Mouse (Mus musculus): Measurements from ENCODE around the gene Scel. TPM values are rescaled to one million over a fixed set of nuclear protein-coding genes. Genes with fewer than 3 reads are reported as not detected.

Gene Scel
- polyA plus RNA-seq, 1 experiment = not detected

GRCm38 (mm10) chr14:103535511-103536024 lies 22.4 kb downstream of the Scel start:
- no peak for TF ChIP-seq POLR2A (IDR thresholded peaks at IDR 0.05; ENCODE audit: insufficient read depth, low read depth, low read length)
- no peak overlapping the region for H3K27ac ChIP-seq (ENCODE audit: insufficient read depth, low read depth, low read length)
- WGBS = 89% methylated on average over 8 of the region's 8 CpGs

GRCm38 (mm10) chr14:103536334-103536733 lies 23.2 kb downstream of the Scel start:
- Histone ChIP-seq H3K4me1 (ENCODE audit: control insufficient read depth, insufficient read depth, low read length) (no peaks in the 10 kb centered on the region), H3K4me3 (ENCODE audit: insufficient read depth, low read depth, low read length) (no peak overlapping the region), H3K27ac (ENCODE audit: insufficient read depth, low read depth, low read length) (no peak overlapping the region)
- 53% methylated on average over 10 of the region's 10 CpGs for WGBS
- TF ChIP-seq POLR2A (IDR thresholded peaks at IDR 0.05; ENCODE audit: insufficient read depth, low read depth, low read length) (no peak), CTCF (IDR thresholded peaks at IDR 0.05; ENCODE audit: insufficient read depth, low read depth, low read length) (no peak)

More at GRCm38 (mm10) chr14:103535511-103536024, 22.4 kb downstream of the Scel start:
- H3K4me1 ChIP-seq (ENCODE audit: control insufficient read depth, insufficient read depth, low read length) = no peaks in the 10 kb centered on the region
- H3K4me3 ChIP-seq (ENCODE audit: insufficient read depth, low read depth, low read length) = no peak overlapping the region

- no peaks in the 10 kb centered on the region for H3K4me1 ChIP-seq (ENCODE audit: control insufficient read depth, insufficient read depth, low read length)
- no peak overlapping the region for H3K27ac ChIP-seq (ENCODE audit: insufficient read depth, low read depth, low read length)
- WGBS = 11% methylated on average over 13 of the region's 13 CpGs
- no peak overlapping the region for H3K4me3 ChIP-seq (ENCODE audit: insufficient read depth, low read depth, low read length)
- TF ChIP-seq POLR2A (IDR thresholded peaks at IDR 0.05; ENCODE audit: insufficient read depth, low read depth, low read length) = no peak
- TF ChIP-seq CTCF (IDR thresholded peaks at IDR 0.05; ENCODE audit: insufficient read depth, low read depth, low read length) = no peak
Measured at GRCm38 (mm10) chr14:103537355-103538056, 24.4 kb downstream of the Scel start.

- no peak for TF ChIP-seq CTCF (IDR thresholded peaks at IDR 0.05; ENCODE audit: insufficient read depth, low read depth, low read length)
- TF ChIP-seq POLR2A (IDR thresholded peaks at IDR 0.05; ENCODE audit: insufficient read depth, low read depth, low read length) = no peak
- Histone ChIP-seq H3K4me1 (ENCODE audit: control insufficient read depth, insufficient read depth, low read length) (no peaks in the 10 kb centered on the region), H3K27ac (ENCODE audit: insufficient read depth, low read depth, low read length) (no peak overlapping the region), H3K4me3 (ENCODE audit: insufficient read depth, low read depth, low read length) (no peak overlapping the region)
- WGBS = 74% methylated on average over 4 of the region's 4 CpGs
Measured at GRCm38 (mm10) chr14:103539796-103540195, 26.7 kb downstream of the Scel start.

GRCm38 (mm10) chr14:103541679-103542078 lies 28.5 kb downstream of the Scel start:
- Histone ChIP-seq H3K27ac (ENCODE audit: insufficient read depth, low read depth, low read length) (no peak overlapping the region), H3K4me1 (ENCODE audit: control insufficient read depth, insufficient read depth, low read length) (peaks cover 3% of the 10 kb centered on the region; the same call in 1 of the 2 replicates), H3K4me3 (ENCODE audit: insufficient read depth, low read depth, low read length) (no peak overlapping the region)
- TF ChIP-seq CTCF (IDR thresholded peaks at IDR 0.05; ENCODE audit: insufficient read depth, low read depth, low read length) = no peak
- TF ChIP-seq POLR2A (IDR thresholded peaks at IDR 0.05; ENCODE audit: insufficient read depth, low read depth, low read length) = no peak
- 72% methylated on average over 5 of the region's 5 CpGs for WGBS

GRCm38 (mm10) chr14:103543304-103544079 lies 30.4 kb downstream of the Scel start:
- TF ChIP-seq POLR2A (IDR thresholded peaks at IDR 0.05; ENCODE audit: insufficient read depth, low read depth, low read length) (no peak), CTCF (IDR thresholded peaks at IDR 0.05; ENCODE audit: insufficient read depth, low read depth, low read length) (no peak)
- no peak overlapping the region for H3K4me3 ChIP-seq (ENCODE audit: insufficient read depth, low read depth, low read length)
- H3K27ac ChIP-seq (ENCODE audit: insufficient read depth, low read depth, low read length) = no peak overlapping the region
- 62% methylated on average over 4 of the region's 4 CpGs for WGBS
- H3K4me1 ChIP-seq (ENCODE audit: control insufficient read depth, insufficient read depth, low read length) = peaks cover 3% of the 10 kb centered on the region; the same call in 1 of the 2 replicates

GRCm38 (mm10) chr14:103545734-103546133 lies 32.6 kb downstream of the Scel start:
- TF ChIP-seq CTCF (IDR thresholded peaks at IDR 0.05; ENCODE audit: insufficient read depth, low read depth, low read length) (no peak), POLR2A (IDR thresholded peaks at IDR 0.05; ENCODE audit: insufficient read depth, low read depth, low read length) (no peak)
- 41% methylated on average over 8 of the region's 8 CpGs for WGBS
- no peak overlapping the region for H3K27ac ChIP-seq (ENCODE audit: insufficient read depth, low read depth, low read length)
- no peak overlapping the region for H3K4me3 ChIP-seq (ENCODE audit: insufficient read depth, low read depth, low read length)
- peaks cover 3% of the 10 kb centered on the region; the same call in 1 of the 2 replicates for H3K4me1 ChIP-seq (ENCODE audit: control insufficient read depth, insufficient read depth, low read length)

GRCm38 (mm10) chr14:103546246-103546645 lies 33.1 kb downstream of the Scel start:
- TF ChIP-seq POLR2A (IDR thresholded peaks at IDR 0.05; ENCODE audit: insufficient read depth, low read depth, low read length) (no peak), CTCF (IDR thresholded peaks at IDR 0.05; ENCODE audit: insufficient read depth, low read depth, low read length) (no peak)
- peaks cover 3% of the 10 kb centered on the region; the same call in 1 of the 2 replicates for H3K4me1 ChIP-seq (ENCODE audit: control insufficient read depth, insufficient read depth, low read length)
- H3K27ac ChIP-seq (ENCODE audit: insufficient read depth, low read depth, low read length) = no peak overlapping the region
- 60% methylated on average over 12 of the region's 12 CpGs for WGBS
- no peak overlapping the region for H3K4me3 ChIP-seq (ENCODE audit: insufficient read depth, low read depth, low read length)

- Histone ChIP-seq H3K4me1 (ENCODE audit: control insufficient read depth, insufficient read depth, low read length) (peaks cover 5% of the 10 kb centered on the region), H3K27ac (ENCODE audit: insufficient read depth, low read depth, low read length) (no peak overlapping the region), H3K4me3 (ENCODE audit: insufficient read depth, low read depth, low read length) (no peak overlapping the region)
- WGBS = 86% methylated on average over 6 of the region's 6 CpGs
- TF ChIP-seq POLR2A (IDR thresholded peaks at IDR 0.05; ENCODE audit: insufficient read depth, low read depth, low read length) = no peak
- TF ChIP-seq CTCF (IDR thresholded peaks at IDR 0.05; ENCODE audit: insufficient read depth, low read depth, low read length) = no peak
Measured at GRCm38 (mm10) chr14:103548220-103548619, 35.1 kb downstream of the Scel start.

Data from olfactory bulb, adult 2 months (tissue).